Mouse (Mus musculus): Measurements from ENCODE around the gene Gm26920. TPM values are rescaled to one million over a fixed set of nuclear protein-coding genes. Genes with fewer than 3 reads are reported as not detected.

Gm26920 gene
- polyA plus RNA-seq, 1 experiment, result 0.15 TPM

Other genes starting within 250 kb of the Gm26920 start
- 0.20 and 0.37 TPM in 2 replicates for gene Zfp940, start 236.7 kb downstream of the Gm26920 start, polyA plus RNA-seq (2012; rRNA removed)
- 2.0 and 2.1 TPM in 2 replicates for gene Zfp420, start 230.4 kb downstream of the Gm26920 start, polyA plus RNA-seq (2012; rRNA removed)
- gene Zfp27, start 183.8 kb downstream of the Gm26920 start, polyA plus RNA-seq (2012; rRNA removed), result 2.9 and 3.5 TPM in 2 replicates
- 2.3 and 2.5 TPM in 2 replicates for gene Zfp383, start 182.2 kb downstream of the Gm26920 start, polyA plus RNA-seq (2012; rRNA removed)
- gene Zfp74, start 136.3 kb downstream of the Gm26920 start, polyA plus RNA-seq (2012; rRNA removed), result 5.4 and 5.7 TPM in 2 replicates
- gene Zfp568, start 106.5 kb downstream of the Gm26920 start, polyA plus RNA-seq (2012; rRNA removed), result 4.4 and 5.2 TPM in 2 replicates
- gene Zfp14, start 39.0 kb downstream of the Gm26920 start, polyA plus RNA-seq (2012; rRNA removed), result 5.3 and 6.1 TPM in 2 replicates
- 0.11 and 0.27 TPM in 2 replicates for gene Zfp82, start 17.5 kb downstream of the Gm26920 start, polyA plus RNA-seq (2012; rRNA removed)
- 2.9 and 3.0 TPM in 2 replicates for gene Zfp566, start 117 bp upstream of the Gm26920 start, polyA plus RNA-seq (2012; rRNA removed)
- gene Zfp260, start 4.4 kb upstream of the Gm26920 start, polyA plus RNA-seq (2012; rRNA removed), result 16.3 and 16.5 TPM in 2 replicates
- 0.82 and 2.0 TPM in 2 replicates for gene Zfp382, start 31.5 kb upstream of the Gm26920 start, polyA plus RNA-seq (2012; rRNA removed)
- 16.4 and 18.3 TPM in 2 replicates for gene Zfp146, start 79.3 kb upstream of the Gm26920 start, polyA plus RNA-seq (2012; rRNA removed)
- 7.4 and 16.8 TPM in 2 replicates for gene Cox7a1, start 93.7 kb upstream of the Gm26920 start, polyA plus RNA-seq (2012; rRNA removed)
- 854 and 1,031 TPM in 2 replicates for gene Capns1, start 108.4 kb upstream of the Gm26920 start, polyA plus RNA-seq (2012; rRNA removed)
- 127 and 134 TPM in 2 replicates for gene Polr2i, start 141.5 kb upstream of the Gm26920 start, polyA plus RNA-seq (2012; rRNA removed)
- gene Tbcb, start 141.9 kb upstream of the Gm26920 start, polyA plus RNA-seq (2012; rRNA removed), result 63.0 and 64.8 TPM in 2 replicates
- gene Ovol3, start 145.3 kb upstream of the Gm26920 start, polyA plus RNA-seq (2012; rRNA removed), result not detected in 2 replicates
- 0.96 and 1.3 TPM in 2 replicates for gene Thap8, start 189.7 kb upstream of the Gm26920 start, polyA plus RNA-seq (2012; rRNA removed)
- 28.2 and 30.8 TPM in 2 replicates for gene Wdr62, start 190.0 kb upstream of the Gm26920 start, polyA plus RNA-seq (2012; rRNA removed)
- gene Clip3, start 201.3 kb upstream of the Gm26920 start, polyA plus RNA-seq (2012; rRNA removed), result 6.3 and 12.5 TPM in 2 replicates
- 102 and 105 TPM in 2 replicates for gene Alkbh6, start 218.3 kb upstream of the Gm26920 start, polyA plus RNA-seq (2012; rRNA removed)
- gene Syne4, start 224.4 kb upstream of the Gm26920 start, polyA plus RNA-seq (2012; rRNA removed), result 5.4 and 7.2 TPM in 2 replicates
- gene E130208F15Rik, start 231.3 kb upstream of the Gm26920 start, polyA plus RNA-seq (2012; rRNA removed), result 1.1 and 1.7 TPM in 2 replicates
- 16.8 and 17.2 TPM in 2 replicates for gene Sdhaf1, start 233.5 kb upstream of the Gm26920 start, polyA plus RNA-seq (2012; rRNA removed)

All from gonadal fat pad, adult 2 months (tissue).